17 mouse cellular contexts compared by ENCODE assay signal in genomic region chr19:41709497-41710165, GRCm38 (mm10). TPM values are rescaled to one million over a fixed set of nuclear protein-coding genes. Genes with fewer than 3 reads are reported as not detected.
A peak's percentile ranks its signal among the peaks of the same experiment; 100 is the strongest.
DNase-seq lines count a peak whose midpoint lies in the region; ATAC-seq and TF ChIP-seq lines count a peak whose summit lies in the region.
"Had no signal": no experiment of that assay in that cellular context is flagged by ENCODE, and none has a peak within 500 bp of the region (broad histone marks: within the 10 kb centered on the region; RNA-seq: fewer than 3 reads in every experiment).

No protein-coding gene starts in this region.

- no peak overlapping the region for H3K9ac ChIP-seq in forebrain, embryonic 12.5 days
- no peak overlapping the region for H3K9ac ChIP-seq in lung, embryonic 14.5 days
- no peak overlapping the region for H3K9ac ChIP-seq in forebrain, postnatal 0 days
- H3K9ac ChIP-seq in midbrain, postnatal 0 days (replicated peaks; ENCODE audit: low read length, poor library complexity, severe bottlenecking), result no peak overlapping the region
- no peak overlapping the region for H3K9ac ChIP-seq in heart, adult 2 months (ENCODE audit: low read depth, low read length)
- H3K9ac ChIP-seq: hindbrain, embryonic 15.5 days; liver, postnatal 0 days had no signal

- intact Hi-C loops in heart, adult 2 months (cut with DNase I), result no loop called here

- WGBS in forebrain, embryonic 12.5 days, result 72% methylated on average over 12 of the region's 12 CpGs
- 91% methylated on average over 12 of the region's 12 CpGs for WGBS in forebrain, embryonic 10.5 days
- 68% methylated on average over 12 of the region's 12 CpGs for WGBS in lung, embryonic 14.5 days
- 49% methylated on average over 12 of the region's 12 CpGs for WGBS in forebrain, postnatal 0 days
- 67% methylated on average over 12 of the region's 12 CpGs for WGBS in midbrain, postnatal 0 days
- 84% methylated on average over 12 of the region's 12 CpGs for WGBS in heart, adult 2 months

- H3K27me3 ChIP-seq in forebrain, embryonic 12.5 days, result peaks cover 23% of the 10 kb centered on the region
- peaks cover 62% of the 10 kb centered on the region for H3K27me3 ChIP-seq in forebrain, embryonic 10.5 days (ENCODE audit: poor library complexity, severe bottlenecking)
- no peaks in the 10 kb centered on the region for H3K27me3 ChIP-seq in lung, embryonic 14.5 days (ENCODE audit: insufficient read depth, low read length)
- H3K27me3 ChIP-seq in forebrain, postnatal 0 days (ENCODE audit: insufficient read depth, low read length), result no peaks in the 10 kb centered on the region
- H3K27me3 ChIP-seq in midbrain, postnatal 0 days (ENCODE audit: insufficient read depth, low read length), result no peaks in the 10 kb centered on the region
- no peaks in the 10 kb centered on the region for H3K27me3 ChIP-seq in heart, adult 2 months (ENCODE audit: control insufficient read depth, insufficient read depth, low read length)
- H3K27me3 ChIP-seq: hindbrain, embryonic 15.5 days had no signal

- H3K4me3 ChIP-seq in forebrain, embryonic 12.5 days (replicated peaks), result no peak overlapping the region
- H3K4me3 ChIP-seq in forebrain, embryonic 10.5 days, result no peak overlapping the region
- no peak overlapping the region for H3K4me3 ChIP-seq in lung, embryonic 14.5 days (ENCODE audit: low read depth, low read length)
- no peak overlapping the region for H3K4me3 ChIP-seq in forebrain, postnatal 0 days (ENCODE audit: low read depth, low read length)
- H3K4me3 ChIP-seq in midbrain, postnatal 0 days (ENCODE audit: low read depth, low read length), result no peak overlapping the region
- H3K4me3 ChIP-seq in heart, adult 2 months, result no peak overlapping the region
- H3K4me3 ChIP-seq: hindbrain, embryonic 15.5 days had no signal

- peak; percentile 33; the same call in 1 of the 2 replicates for ATAC-seq in forebrain, embryonic 12.5 days (ENCODE audit: low FRiP score)
- ATAC-seq in lung, embryonic 14.5 days (ENCODE audit: insufficient read depth), result no peak
- peak; percentile 30; the same call in 1 of the 2 replicates for ATAC-seq in forebrain, postnatal 0 days
- no peak for ATAC-seq in midbrain, postnatal 0 days (ENCODE audit: low FRiP score)
- ATAC-seq: liver, postnatal 0 days had no signal

- no peaks in the 10 kb centered on the region for H3K79me2 ChIP-seq in heart, adult 2 months (replicated peaks; ENCODE audit: control insufficient read depth, insufficient read depth, low read length)

- TF ChIP-seq CTCF in lung, embryonic 14.5 days (IDR thresholded peaks at IDR 0.05; ENCODE audit: low read depth), result no peak
- no peak for TF ChIP-seq CTCF in forebrain, postnatal 0 days (IDR thresholded peaks at IDR 0.05; ENCODE audit: low read depth)
- no peak for TF ChIP-seq CTCF in midbrain, postnatal 0 days (IDR thresholded peaks at IDR 0.05)
- no peak for TF ChIP-seq CTCF in heart, adult 2 months (IDR thresholded peaks at IDR 0.05)

- H3K4me2 ChIP-seq in forebrain, embryonic 12.5 days, result no peak overlapping the region
- H3K4me2 ChIP-seq in lung, embryonic 14.5 days, result no peak overlapping the region
- H3K4me2 ChIP-seq in forebrain, postnatal 0 days (ENCODE audit: low read depth), result no peak overlapping the region
- no peak overlapping the region for H3K4me2 ChIP-seq in midbrain, postnatal 0 days (ENCODE audit: low read depth, low read length, poor library complexity, severe bottlenecking)
- H3K4me2 ChIP-seq: hindbrain, embryonic 15.5 days had no signal

- TF ChIP-seq POLR2A in heart, adult 2 months (IDR thresholded peaks at IDR 0.05; ENCODE audit: insufficient read depth, low read depth, low read length), result no peak

- no peak for TF ChIP-seq EP300 in heart, adult 2 months (IDR thresholded peaks at IDR 0.05; ENCODE audit: insufficient read depth, low read depth, low read length)

- no peak for DNase-seq in forebrain, embryonic 10.5 days (ENCODE audit: extremely low spot score, low spot score)
- peak; percentile 16 for DNase-seq in lung, embryonic 14.5 days
- no peak for DNase-seq in lung, postnatal 25 days (ENCODE audit: low spot score)
- DNase-seq in forebrain, postnatal 0 days, result no peak
- peak; percentile 54 for DNase-seq in midbrain, postnatal 0 days (ENCODE audit: low spot score)
- DNase-seq in heart, adult 18-20 months, result no peak
- no peak for DNase-seq in heart, adult 2 months
- DNase-seq: cerebellum, adult 11 months; cerebellum, postnatal 25 days; gastrocnemius, postnatal 14 days; heart, postnatal 10 days; liver; liver, postnatal 0 days; lung, postnatal 36 days; thymus, postnatal 25 days had no signal

- no peaks in the 10 kb centered on the region for H3K9me3 ChIP-seq in forebrain, embryonic 12.5 days
- no peaks in the 10 kb centered on the region for H3K9me3 ChIP-seq in forebrain, embryonic 10.5 days
- H3K9me3 ChIP-seq in lung, embryonic 14.5 days (ENCODE audit: low read depth, low read length), result no peaks in the 10 kb centered on the region
- no peaks in the 10 kb centered on the region for H3K9me3 ChIP-seq in forebrain, postnatal 0 days (ENCODE audit: low read length)
- H3K9me3 ChIP-seq in midbrain, postnatal 0 days (ENCODE audit: low read length), result no peaks in the 10 kb centered on the region
- H3K9me3 ChIP-seq: hindbrain, embryonic 15.5 days had no signal

- H3K4me1 ChIP-seq in forebrain, embryonic 12.5 days, result peaks cover 37% of the 10 kb centered on the region
- peaks cover 37% of the 10 kb centered on the region for H3K4me1 ChIP-seq in forebrain, embryonic 10.5 days
- peaks cover 4% of the 10 kb centered on the region; the same call in 1 of the 2 replicates for H3K4me1 ChIP-seq in lung, embryonic 14.5 days (ENCODE audit: insufficient read depth)
- no peaks in the 10 kb centered on the region for H3K4me1 ChIP-seq in forebrain, postnatal 0 days (ENCODE audit: insufficient read depth)
- H3K4me1 ChIP-seq in midbrain, postnatal 0 days (ENCODE audit: insufficient read depth, low read length), result peaks cover 4% of the 10 kb centered on the region; the same call in 1 of the 2 replicates
- H3K4me1 ChIP-seq in heart, adult 2 months (ENCODE audit: control insufficient read depth, insufficient read depth, low read length), result no peaks in the 10 kb centered on the region

- H3K27ac ChIP-seq in forebrain, embryonic 12.5 days, result no peak overlapping the region
- H3K27ac ChIP-seq in forebrain, embryonic 10.5 days, result no peak overlapping the region
- H3K27ac ChIP-seq in lung, embryonic 14.5 days (ENCODE audit: low read depth), result no peak overlapping the region
- no peak overlapping the region for H3K27ac ChIP-seq in forebrain, postnatal 0 days (ENCODE audit: low read depth, low read length)
- no peak overlapping the region for H3K27ac ChIP-seq in midbrain, postnatal 0 days (ENCODE audit: low read depth, low read length)
- H3K27ac ChIP-seq in heart, adult 2 months, result no peak overlapping the region
- H3K27ac ChIP-seq: hindbrain, embryonic 15.5 days had no signal

- no peaks in the 10 kb centered on the region for H3K36me3 ChIP-seq in forebrain, embryonic 12.5 days (replicated peaks)
- no peaks in the 10 kb centered on the region for H3K36me3 ChIP-seq in forebrain, embryonic 10.5 days (replicated peaks)
- no peaks in the 10 kb centered on the region for H3K36me3 ChIP-seq in lung, embryonic 14.5 days (ENCODE audit: insufficient read depth)
- no peaks in the 10 kb centered on the region for H3K36me3 ChIP-seq in forebrain, postnatal 0 days (ENCODE audit: insufficient read depth)
- H3K36me3 ChIP-seq in midbrain, postnatal 0 days (ENCODE audit: insufficient read depth, low read length), result 0 out of 2 replicates have a peak, but pooled peaks cover 3% of the 10 kb centered on the region
- H3K36me3 ChIP-seq in heart, adult 2 months (ENCODE audit: control insufficient read depth, insufficient read depth, low read length), result no peaks in the 10 kb centered on the region
- H3K36me3 ChIP-seq: hindbrain, embryonic 15.5 days had no signal

RNA-seq across cellular contexts. Expression of gene Slit1, which starts 33.8 kb away (rescaled TPM):
- 11.0 and 14.0 TPM in 2 replicates for polyA plus RNA-seq in forebrain, embryonic 12.5 days (2016; fragmentation: Nextera tagmentation; extraction: Ambion mirVana)
- 0.73 and 1.4 TPM in 2 replicates for polyA plus RNA-seq in forebrain, embryonic 10.5 days (2016; fragmentation: Nextera tagmentation; extraction: Ambion mirVana)
- polyA plus RNA-seq in lung, embryonic 14.5 days (2014; fragmentation: Nextera tagmentation; extraction: Ambion mirVana), result 0.08 and 0.24 TPM in 2 replicates
- 37.2 and 61.8 TPM in 2 replicates for total RNA-seq in forebrain, postnatal 0 days (2014; rRNA removed)
- 8.7 and 13.4 TPM in 2 replicates for polyA plus RNA-seq in forebrain, postnatal 0 days (2015; fragmentation: Nextera tagmentation; extraction: Ambion mirVana)
- 72.3 and 74.2 TPM in 2 replicates for total RNA-seq in midbrain, postnatal 0 days (2014; rRNA removed)
- 15.4 and 17.0 TPM in 2 replicates for polyA plus RNA-seq in midbrain, postnatal 0 days (2015; fragmentation: Nextera tagmentation; extraction: Ambion mirVana)
- under 1 TPM; 0.07 to 0.08 TPM for total RNA-seq in heart, adult 18-20 months (2021)
- under 1 TPM; 0.05 to 0.07 TPM for total RNA-seq in heart, adult 2 months (2021)
- 0.03 and 0.06 TPM in 2 replicates for polyA plus RNA-seq in heart, adult 2 months (2012; rRNA removed)

Comparison
In these comparisons a context has a peak if more than half of its experiments do, and no peak if none do; other contexts are left out.
1. DNase-seq: peak in lung, embryonic 14.5 days (single experiment) and midbrain, postnatal 0 days (single experiment); none in forebrain, embryonic 10.5 days (single experiment), lung, postnatal 25 days (single experiment), forebrain, postnatal 0 days (single experiment), heart, adult 18-20 months (0 of 2) and heart, adult 2 months (0 of 2).
2. ATAC-seq: peak in forebrain, embryonic 12.5 days (single experiment) and forebrain, postnatal 0 days (single experiment); none in lung, embryonic 14.5 days (single experiment) and midbrain, postnatal 0 days (single experiment).